Mouse (Mus musculus): Measurements from ENCODE around the gene Neurod2.

DNA sequence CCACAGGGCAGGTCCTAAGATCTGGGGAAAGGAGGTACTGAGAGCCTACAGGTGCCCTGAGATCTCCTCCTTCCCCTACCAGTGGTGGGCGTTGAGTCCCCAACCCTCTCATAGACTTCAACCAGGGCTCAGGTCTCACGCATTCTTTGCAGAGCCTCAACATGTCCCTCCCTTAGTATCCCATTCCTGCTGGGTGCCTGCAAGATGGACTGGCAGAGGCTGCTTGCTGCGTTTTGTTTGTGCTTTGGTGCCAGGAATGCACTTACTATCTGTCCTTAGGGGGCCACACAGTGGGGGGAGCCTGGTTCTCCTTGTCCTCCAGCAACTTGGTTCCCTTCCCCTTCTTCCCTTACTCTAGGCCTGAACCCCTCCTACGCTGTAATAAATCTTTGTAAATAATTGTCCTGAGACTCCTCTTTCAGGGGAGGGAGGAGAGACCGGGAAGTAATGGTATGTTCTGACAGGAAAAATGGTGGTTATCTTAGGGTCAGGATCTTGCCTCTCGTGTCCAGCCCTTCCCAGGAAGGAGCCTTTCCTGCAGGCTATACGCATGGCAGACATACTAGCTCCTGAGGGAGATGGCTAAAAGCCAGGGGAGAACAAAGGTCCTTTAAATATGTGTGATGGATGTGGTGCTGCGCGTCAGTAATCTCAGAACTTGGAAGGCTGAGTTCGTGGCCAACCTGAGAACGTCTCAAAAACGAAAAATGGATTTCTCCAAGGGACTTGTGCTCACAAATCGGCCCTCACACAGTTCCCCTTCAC is 28.1 kb upstream of the Neurod2 start:
- TF ChIP-seq ZNF384 (IDR thresholded peaks at IDR 0.05; ENCODE audit: low read depth, low read length) (no peak), CHD2 (IDR thresholded peaks at IDR 0.05; ENCODE audit: low read depth, low read length) (no peak), MAFK (IDR thresholded peaks at IDR 0.05; ENCODE audit: insufficient read depth, low read depth, low read length) (no peak)
